In genomic region chr7:46606391-46607030, GRCm38 (mm10) we compare ENCODE assay signal across 7 mouse cellular contexts. TPM values are rescaled to one million over a fixed set of nuclear protein-coding genes. Genes with fewer than 3 reads are reported as not detected.
DNase-seq lines count a peak whose midpoint lies in the region; ATAC-seq and TF ChIP-seq lines count a peak whose summit lies in the region.

No protein-coding gene starts in this region.

- no peak overlapping the region for H3K4me3 ChIP-seq in forebrain, postnatal 0 days (ENCODE audit: low read depth, low read length)
- H3K4me3 ChIP-seq in limb, embryonic 10.5 days, result no peak overlapping the region
- H3K4me3 ChIP-seq in midbrain, embryonic 16.5 days (ENCODE audit: low read depth, low read length), result no peak overlapping the region

- peaks cover 18% of the 10 kb centered on the region for H3K36me3 ChIP-seq in forebrain, postnatal 0 days (ENCODE audit: insufficient read depth)
- no peaks in the 10 kb centered on the region for H3K36me3 ChIP-seq in limb, embryonic 10.5 days
- no peaks in the 10 kb centered on the region for H3K36me3 ChIP-seq in midbrain, embryonic 16.5 days (ENCODE audit: control insufficient read depth, insufficient read depth, low read length)

- H3K4me1 ChIP-seq in forebrain, postnatal 0 days (ENCODE audit: insufficient read depth), result peaks cover 3% of the 10 kb centered on the region; the same call in 1 of the 2 replicates
- H3K4me1 ChIP-seq in limb, embryonic 10.5 days, result peaks cover 15% of the 10 kb centered on the region
- H3K4me1 ChIP-seq in midbrain, embryonic 16.5 days (ENCODE audit: control insufficient read depth, insufficient read depth, low read length), result peaks cover 7% of the 10 kb centered on the region

- no peaks in the 10 kb centered on the region for H3K27me3 ChIP-seq in forebrain, postnatal 0 days (ENCODE audit: insufficient read depth, low read length)
- H3K27me3 ChIP-seq in limb, embryonic 10.5 days (ENCODE audit: low read depth, poor library complexity, severe bottlenecking), result no peaks in the 10 kb centered on the region
- no peaks in the 10 kb centered on the region for H3K27me3 ChIP-seq in midbrain, embryonic 16.5 days (ENCODE audit: control insufficient read depth, insufficient read depth, low read depth, low read length)

- DNase-seq in NIH3T3 (ENCODE audit: low read depth), result peak; percentile 84
- peak; percentile 83 for DNase-seq in forebrain, postnatal 0 days
- peak; percentile 77 for DNase-seq in kidney, adult 18-20 months
- peak; percentile 76 for DNase-seq in limb, embryonic 10.5 days (ENCODE audit: low spot score)
- DNase-seq in spleen, adult 18-20 months, result peak; percentile 73 to 83

- TF ChIP-seq CTCF in forebrain, postnatal 0 days (IDR thresholded peaks at IDR 0.05; ENCODE audit: low read depth), result peak; percentile 98

- H3K27ac ChIP-seq in forebrain, postnatal 0 days (ENCODE audit: low read depth, low read length), result no peak overlapping the region
- H3K27ac ChIP-seq in limb, embryonic 10.5 days, result no peak overlapping the region
- no peak overlapping the region for H3K27ac ChIP-seq in midbrain, embryonic 16.5 days (ENCODE audit: low read length)

- H3K9ac ChIP-seq in forebrain, postnatal 0 days, result no peak overlapping the region
- no peak overlapping the region for H3K9ac ChIP-seq in midbrain, embryonic 16.5 days (ENCODE audit: low read depth, low read length)

- no peak overlapping the region for H3K4me2 ChIP-seq in forebrain, postnatal 0 days (ENCODE audit: low read depth)
- H3K4me2 ChIP-seq in midbrain, embryonic 16.5 days (ENCODE audit: low read length), result no peak overlapping the region

- peak; percentile 18; the same call in 1 of the 2 replicates for ATAC-seq in cerebellum, adult (ENCODE audit: insufficient number of reproducible peaks, low FRiP score, low TSS enrichment)
- peak; percentile 42 for ATAC-seq in forebrain, postnatal 0 days
- peak; percentile 59 for ATAC-seq in midbrain, embryonic 16.5 days

- 75% methylated on average over 7 of the region's 7 CpGs for WGBS in forebrain, postnatal 0 days
- WGBS in limb, embryonic 10.5 days, result 82% methylated on average over 7 of the region's 7 CpGs
- 75% methylated on average over 7 of the region's 7 CpGs for WGBS in midbrain, embryonic 16.5 days

- H3K9me3 ChIP-seq in forebrain, postnatal 0 days (ENCODE audit: low read length), result no peaks in the 10 kb centered on the region
- no peaks in the 10 kb centered on the region for H3K9me3 ChIP-seq in limb, embryonic 10.5 days (replicated peaks)
- H3K9me3 ChIP-seq in midbrain, embryonic 16.5 days (replicated peaks; ENCODE audit: control insufficient read depth, low read length, poor library complexity, severe bottlenecking), result no peaks in the 10 kb centered on the region

RNA-seq across cellular contexts. Expression of gene Sergef, which starts 33.1 kb away (rescaled TPM):
- 50.7 and 54.5 TPM in 2 replicates for total RNA-seq in forebrain, postnatal 0 days (2014; rRNA removed)
- 40.4 and 46.9 TPM in 2 replicates for polyA plus RNA-seq in forebrain, postnatal 0 days (2015; fragmentation: Nextera tagmentation; extraction: Ambion mirVana)
- 12.1 and 12.7 TPM in 2 replicates for polyA plus RNA-seq in limb, embryonic 10.5 days (2016; fragmentation: Nextera tagmentation; extraction: Ambion mirVana)
- 43.7 and 45.8 TPM in 2 replicates for polyA plus RNA-seq in midbrain, embryonic 16.5 days (2015; fragmentation: Nextera tagmentation; extraction: Ambion mirVana)
